Comparison of ENCODE assay signal across 18 mouse cellular contexts in the genomic region with DNA sequence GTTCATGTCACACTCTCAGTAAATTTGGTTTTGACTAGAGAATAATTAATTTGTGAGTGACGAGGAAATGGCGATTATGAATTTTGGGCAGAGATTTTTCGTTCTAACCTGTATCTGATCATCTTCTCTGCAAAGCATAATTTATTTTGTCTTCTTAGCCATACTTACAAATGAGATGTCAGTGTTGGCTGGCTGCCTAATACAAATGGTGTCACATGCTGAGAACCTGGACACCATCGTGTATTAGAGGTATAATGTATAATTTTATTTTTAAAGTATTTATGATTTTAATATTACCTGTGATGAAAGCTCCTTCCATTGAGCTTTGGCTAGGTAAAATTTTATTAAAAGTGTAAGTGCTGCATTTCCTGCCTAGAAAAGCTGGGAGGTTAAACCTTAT.
"Had no signal": no experiment of that assay in that cellular context is flagged by ENCODE, and none has a peak within 500 bp of the region (broad histone marks: within the 10 kb centered on the region; RNA-seq: fewer than 3 reads in every experiment).

No protein-coding gene starts in this region.

- H3K9me3 ChIP-seq: lung, embryonic 15.5 days; midbrain, embryonic 12.5 days; neural tube, embryonic 12.5 days; stomach, embryonic 15.5 days had no signal

- H3K36me3 ChIP-seq: lung, embryonic 15.5 days; midbrain, embryonic 12.5 days; neural tube, embryonic 12.5 days; stomach, embryonic 15.5 days had no signal

- H3K27ac ChIP-seq: lung, embryonic 15.5 days; macrophage; midbrain, embryonic 12.5 days; neural tube, embryonic 12.5 days; stomach, embryonic 15.5 days; stomach, postnatal 0 days had no signal

- DNase-seq: liver, postnatal 0 days; lung, adult 2 months; lung, postnatal 14 days; lung, postnatal 36 days; midbrain, embryonic 14.5 days; right cerebral cortex, postnatal 14 days; thymus, adult 2 months; thymus, postnatal 25 days; thymus, postnatal 4 days had no signal

- H3K4me3 ChIP-seq: lung, embryonic 15.5 days; megakaryocyte, embryonic 14.5 days; midbrain, embryonic 12.5 days; neural tube, embryonic 12.5 days; stomach, embryonic 15.5 days had no signal

- H3K4me2 ChIP-seq: lung, embryonic 15.5 days; midbrain, embryonic 12.5 days; neural tube, embryonic 12.5 days; stomach, embryonic 15.5 days had no signal

- H3K27me3 ChIP-seq: lung, embryonic 15.5 days; megakaryocyte, embryonic 14.5 days; midbrain, embryonic 12.5 days; neural tube, embryonic 12.5 days; stomach, embryonic 15.5 days had no signal

- ATAC-seq: liver, postnatal 0 days; lung, postnatal 0 days; midbrain, embryonic 16.5 days had no signal

- H3K4me1 ChIP-seq: lung, embryonic 15.5 days; megakaryocyte, embryonic 14.5 days; midbrain, embryonic 12.5 days; neural tube, embryonic 12.5 days; stomach, embryonic 15.5 days had no signal

- H3K9ac ChIP-seq: liver, postnatal 0 days; lung, embryonic 15.5 days; midbrain, embryonic 12.5 days; neural tube, embryonic 12.5 days; stomach, embryonic 15.5 days had no signal
